Mouse (Mus musculus) cerebellum, postnatal 14 days (tissue): ENCODE results near the gene Nudt3.

ENCODE experiments used
- DNase-seq, 2 experiments: peaks; one replicate each; pipeline ENCODE4 v3.0.0; 2021; ENCODE audit warnings: mixed read lengths in 2 of 2

Gene Nudt3

DNA sequence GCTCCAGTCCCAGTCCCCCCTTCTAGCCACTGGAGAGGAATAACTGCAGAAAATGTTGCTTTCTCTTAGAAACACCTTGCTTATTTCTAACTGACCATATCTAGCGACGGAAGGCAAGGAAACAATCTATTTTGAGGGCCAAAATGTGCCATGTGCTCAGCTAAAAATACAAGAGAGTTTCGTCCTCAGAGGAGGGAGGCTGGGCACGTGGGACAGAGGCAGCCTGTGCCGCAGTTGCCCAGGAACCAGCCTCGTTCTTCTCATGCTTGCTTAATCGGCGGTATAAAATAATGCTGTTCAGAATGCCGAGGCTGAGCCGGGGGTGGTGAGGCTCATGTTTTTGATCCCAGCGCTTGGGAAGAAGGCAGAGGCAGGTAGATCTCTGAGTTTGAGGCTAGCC, 78.7 kb downstream of the Nudt3 start:
- DNase-seq: no peak

GRCm38 (mm10) chr17:27541984-27542383, 81.3 kb downstream of the Nudt3 start:
- DNase-seq: peak in 1 of 2 experiments; percentile 58

DNA sequence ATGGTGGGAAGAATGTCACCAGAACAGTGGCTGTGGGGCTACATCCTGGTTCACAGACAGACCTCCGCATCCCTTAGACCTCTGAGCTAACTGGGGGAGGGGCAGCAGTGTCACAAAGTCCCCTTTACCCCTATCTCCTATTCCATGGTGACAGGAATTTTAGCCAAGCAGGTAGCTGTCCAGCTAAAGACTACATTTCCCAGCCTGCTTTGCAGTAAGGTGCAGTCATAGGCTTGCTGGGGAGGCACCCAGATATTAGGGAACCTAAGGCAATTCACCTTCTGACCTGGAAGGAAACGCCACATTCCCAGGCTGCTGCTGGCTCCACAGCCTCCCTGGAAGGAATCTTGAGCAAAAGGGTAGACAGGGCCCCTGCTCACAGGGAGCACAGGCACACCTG, 82.0 kb downstream of the Nudt3 start:
- no peak for DNase-seq

- DNase-seq: peak; percentile 96 to 97
Measured at GRCm38 (mm10) chr17:27534718-27535117, 88.6 kb downstream of the Nudt3 start.

DNA sequence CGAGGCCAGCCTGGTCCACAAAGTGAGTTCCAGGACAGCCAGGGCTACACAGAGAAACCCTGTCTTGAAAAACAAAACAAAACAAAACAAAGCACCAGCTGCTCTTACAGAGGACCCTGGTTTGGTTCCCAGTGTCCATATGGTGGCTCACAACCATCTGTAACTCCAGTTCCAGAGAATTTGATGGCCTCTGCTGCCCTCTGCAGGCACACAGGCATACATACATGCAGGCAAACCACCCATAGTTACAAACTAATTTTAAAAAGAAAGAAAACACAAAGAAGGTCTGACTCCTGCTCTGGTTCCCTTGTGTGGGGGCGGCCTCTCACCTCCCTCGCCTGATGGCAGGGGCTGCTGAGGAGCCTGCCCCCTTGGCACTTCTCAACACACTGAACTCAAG, 89.9 kb downstream of the Nudt3 start:
- DNase-seq: no peak

DNA sequence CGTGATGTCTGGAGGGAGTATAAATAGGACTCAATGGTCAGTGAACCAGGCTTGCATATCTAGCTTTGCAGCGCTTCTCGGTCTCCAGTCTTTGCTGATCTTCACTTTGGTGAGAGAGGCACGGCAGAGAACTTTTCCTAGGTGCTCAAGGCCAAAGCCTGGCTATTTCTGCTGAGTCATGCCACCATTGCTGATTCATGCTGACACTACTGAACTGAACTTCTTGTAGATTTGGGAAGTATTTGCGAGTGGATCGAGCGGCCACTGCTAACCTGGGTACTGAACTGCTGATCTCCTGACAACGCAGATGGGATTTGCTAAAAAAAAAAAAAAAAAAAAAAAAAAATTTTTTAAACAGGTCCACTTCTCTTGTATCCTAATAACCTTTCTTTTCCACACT, 91.2 kb downstream of the Nudt3 start:
- DNase-seq: no peak
